Mouse (Mus musculus) intestine, embryonic 15.5 days (tissue): ENCODE data around the gene Arhgap44. TPM values are rescaled to one million over a fixed set of nuclear protein-coding genes. Genes with fewer than 3 reads are reported as not detected.

Experiments
- ATAC-seq: fragments of 200-750 bp; cut with Nextera tagmentation; 2 replicates; pipeline ENCODE4 v1.8.0; 2017; ENCODE audit warnings: moderate TSS enrichment, moderate library complexity
- H3K27ac ChIP-seq: fragments of 300-500 bp; sonication (generic); 2 replicates; pipeline ENCODE4 v1.5.1; 2015; ENCODE audit warnings: mild to moderate bottlenecking, inconsistent platforms
- H3K27me3 ChIP-seq: fragments of 300-500 bp; sonication (generic); replicated peaks from 2 replicates; pipeline ENCODE4 v1.6.1; 2015; ENCODE audit warnings: inconsistent platforms
- H3K36me3 ChIP-seq: fragments of 300-500 bp; sonication (generic); 2 replicates; pipeline ENCODE4 v1.6.1; 2015; ENCODE audit warnings: inconsistent platforms
- H3K4me1 ChIP-seq: fragments of 300-500 bp; sonication (generic); replicated peaks from 2 replicates; pipeline ENCODE4 v1.6.1; 2015; ENCODE audit warnings: inconsistent platforms
- H3K4me2 ChIP-seq: fragments of 300-500 bp; sonication (generic); replicated peaks from 2 replicates; pipeline ENCODE4 v1.6.1; 2015; ENCODE audit warnings: mild to moderate bottlenecking, inconsistent platforms
- H3K4me3 ChIP-seq: fragments of 300-500 bp; sonication (generic); replicated peaks from 2 replicates; pipeline ENCODE4 v1.5.1; 2015; ENCODE audit warnings: inconsistent platforms
- H3K9ac ChIP-seq: fragments of 300-500 bp; sonication (generic); 2 replicates; pipeline ENCODE4 v1.6.1; 2015; ENCODE audit warnings: inconsistent platforms
- H3K9me3 ChIP-seq: fragments of 300-500 bp; sonication (generic); 2 replicates; pipeline ENCODE4 v1.6.1; 2016; ENCODE audit warnings: inconsistent platforms
- WGBS: fragments of 180-500 bp; shearing (Covaris S2); methylation state at CpG from one replicate; pipeline ENCODE4 v1.1.7; 2015; 5-methylcytosine and 5-hydroxymethylcytosine counted together
- polyA plus RNA-seq: library from polyadenylated mRNA; unstranded; fragments of >200 nt; fragmentation: Nextera tagmentation; extraction: Ambion mirVana; gene quantifications from 2 replicates; pipeline ENCODE4 v1.2.1, GENCODE M21; 2015

The Arhgap44 gene
- polyA plus RNA-seq, 1 experiment from 2014 or later: 4.9 TPM

DNA sequence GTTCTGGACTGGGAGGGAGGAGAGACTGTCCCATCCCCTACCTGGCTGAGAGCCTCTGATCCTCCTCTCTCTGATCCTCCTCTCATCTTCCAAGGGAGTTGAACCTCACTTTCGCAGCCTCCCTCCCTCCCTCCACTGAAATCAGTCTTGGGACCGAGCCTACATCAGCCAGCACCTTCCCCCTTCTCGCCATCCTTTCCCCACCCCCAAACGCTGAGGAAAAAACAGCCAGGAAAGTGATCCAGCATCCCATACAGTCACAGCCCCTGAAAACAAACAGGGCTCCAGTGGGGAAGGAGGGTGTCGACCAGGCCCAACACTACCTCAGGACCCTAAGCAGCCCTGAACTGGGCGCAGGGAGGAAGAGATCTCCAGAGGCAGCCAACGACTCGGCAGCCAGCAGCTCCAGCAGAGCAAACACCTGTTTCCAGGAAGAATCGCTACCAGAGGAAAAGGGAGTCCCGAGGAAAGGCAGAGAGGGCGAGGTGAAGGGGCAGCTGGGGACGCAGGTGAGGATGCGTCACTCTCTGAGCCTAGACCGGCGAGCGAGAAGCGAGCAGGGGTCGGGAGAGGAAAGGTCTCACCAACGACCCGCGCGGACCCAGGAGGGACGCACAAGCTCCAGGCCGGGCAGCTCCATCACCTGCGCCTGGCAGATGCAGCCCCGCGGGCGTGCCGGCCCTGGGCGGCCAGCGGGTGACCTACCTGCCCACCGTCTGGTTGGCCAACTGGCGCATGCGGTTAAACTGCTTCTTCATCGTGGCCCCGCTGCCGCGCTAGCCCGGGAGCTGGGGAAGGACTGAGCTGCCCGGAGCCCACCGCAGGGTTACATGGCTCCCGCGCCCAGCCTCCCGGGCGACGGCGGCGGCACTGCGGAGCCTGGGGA lies 637 bp downstream of the Arhgap44 start:
- H3K27me3 ChIP-seq: no peaks in the 10 kb centered on the region
- H3K9me3 ChIP-seq: no peaks in the 10 kb centered on the region
- H3K36me3 ChIP-seq: no peaks in the 10 kb centered on the region
- H3K4me2 ChIP-seq: peak overlapping the region; percentile 98
- WGBS: 3% methylated on average over 49 of the region's 49 CpGs
- no peak overlapping the region for H3K27ac ChIP-seq
- peak; percentile 81 for ATAC-seq
- H3K4me1 ChIP-seq: peaks cover 9% of the 10 kb centered on the region
- H3K4me3 ChIP-seq: peak overlapping the region; percentile 87
- peak overlapping the region; percentile 85 for H3K9ac ChIP-seq

GRCm38 (mm10) chr11:65160991-65161880 lies 1.5 kb downstream of the Arhgap44 start:
- H3K4me2 ChIP-seq: peak overlapping the region; percentile 98
- H3K36me3 ChIP-seq: no peaks in the 10 kb centered on the region
- H3K4me1 ChIP-seq: peaks cover 9% of the 10 kb centered on the region
- 0 out of 2 replicates have a peak overlapping the region, but pooled peaks have one; percentile 87 for H3K4me3 ChIP-seq
- H3K27ac ChIP-seq: no peak overlapping the region
- H3K9me3 ChIP-seq: no peaks in the 10 kb centered on the region
- H3K27me3 ChIP-seq: no peaks in the 10 kb centered on the region
- 56% methylated on average over 7 of the region's 7 CpGs for WGBS
- peak overlapping the region; percentile 85 for H3K9ac ChIP-seq
- no peak for ATAC-seq

DNA sequence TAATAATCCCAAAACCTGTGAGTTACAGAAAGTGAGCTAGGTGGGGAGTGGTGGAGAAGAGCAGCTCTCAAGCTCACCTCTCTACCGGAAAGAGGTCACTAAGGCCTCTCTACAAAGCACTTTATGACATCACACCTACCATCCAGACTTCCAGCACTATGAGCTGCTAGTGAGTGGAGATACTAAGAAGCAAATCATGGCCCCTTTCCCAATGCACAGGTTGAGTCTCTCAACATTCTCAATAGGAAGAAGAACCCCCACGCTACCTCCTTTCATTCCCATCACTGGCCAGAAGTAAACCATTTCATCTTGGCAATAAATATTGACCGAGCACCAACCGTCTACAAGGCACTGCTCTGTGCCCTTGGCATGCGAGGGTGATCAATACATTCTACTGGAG lies 3.0 kb downstream of the Arhgap44 start, which contains the start of gene 1700086D15Rik:
Gene 1700086D15Rik, minus strand, starts transcription at position 101 of the 400 bp plus-strand sequence.
- Histone ChIP-seq H3K27me3 (no peaks in the 10 kb centered on the region), H3K9me3 (no peaks in the 10 kb centered on the region), H3K9ac (no peak within 1 kb of the TSS), H3K4me1 (peaks cover 9% of the 10 kb centered on the region), H3K4me3 (no peak within 1 kb of the TSS), H3K4me2 (no peak within 1 kb of the TSS), H3K27ac (no peak within 1 kb of the TSS), H3K36me3 (no peaks in the 10 kb centered on the region)
- no peak for ATAC-seq
- WGBS: 86% methylated on average over 5 of the region's 5 CpGs

DNA sequence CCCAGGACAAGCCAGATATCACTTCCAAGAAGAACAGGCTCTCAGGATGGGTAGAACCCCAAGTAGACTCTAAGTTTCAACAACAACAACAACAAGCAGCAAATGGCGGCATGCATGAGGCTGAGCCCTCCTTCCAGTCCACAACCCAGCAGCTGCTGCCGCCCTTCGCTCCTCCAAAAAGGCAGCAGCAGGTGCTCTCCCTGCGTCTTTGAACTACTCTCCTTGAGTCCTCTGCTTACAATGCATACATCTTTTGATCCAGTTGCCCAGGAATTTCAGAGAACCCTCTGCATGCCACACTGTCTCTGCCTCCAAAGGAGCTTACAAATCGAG lies 4.1 kb downstream of the Arhgap44 start:
- H3K4me1 ChIP-seq: peaks cover 9% of the 10 kb centered on the region
- H3K4me3 ChIP-seq: no peak overlapping the region
- no peak overlapping the region for H3K27ac ChIP-seq
- no peaks in the 10 kb centered on the region for H3K36me3 ChIP-seq
- 95% methylated on average over 5 of the region's 5 CpGs for WGBS
- no peak for ATAC-seq
- H3K27me3 ChIP-seq: no peaks in the 10 kb centered on the region
- H3K9me3 ChIP-seq: no peaks in the 10 kb centered on the region
- H3K9ac ChIP-seq: no peak overlapping the region
- no peak overlapping the region for H3K4me2 ChIP-seq

GRCm38 (mm10) chr11:65157966-65158657 lies 4.6 kb downstream of the Arhgap44 start:
- ATAC-seq: no peak
- Histone ChIP-seq H3K36me3 (no peaks in the 10 kb centered on the region), H3K27ac (no peak overlapping the region), H3K9ac (no peak overlapping the region), H3K27me3 (no peaks in the 10 kb centered on the region), H3K4me3 (no peak overlapping the region), H3K9me3 (no peaks in the 10 kb centered on the region), H3K4me1 (peaks cover 9% of the 10 kb centered on the region), H3K4me2 (no peak overlapping the region)
- WGBS: 92% methylated on average over 20 of the region's 20 CpGs

DNA sequence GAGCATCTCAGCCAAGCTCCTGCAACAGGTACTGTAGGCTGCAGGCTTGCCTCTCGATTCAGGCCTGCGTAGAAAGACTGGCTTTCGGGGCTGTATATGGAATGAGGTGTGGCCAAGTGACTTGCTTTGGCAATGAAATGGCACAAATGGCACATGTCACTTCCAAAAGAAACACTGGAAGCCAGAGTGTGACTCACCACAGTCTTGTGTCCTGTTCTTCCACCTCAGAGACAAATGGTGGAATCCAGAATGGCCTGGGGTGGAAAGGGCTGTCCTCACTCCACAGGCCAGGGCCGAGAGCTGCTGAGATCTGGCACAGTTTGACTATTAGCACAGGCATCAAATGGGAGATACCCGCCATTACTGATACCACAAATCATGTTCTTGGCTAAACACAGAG lies 9.8 kb downstream of the Arhgap44 start:
- Histone ChIP-seq H3K4me2 (no peak overlapping the region), H3K9me3 (no peaks in the 10 kb centered on the region), H3K4me3 (no peak overlapping the region), H3K4me1 (no peaks in the 10 kb centered on the region), H3K27me3 (no peaks in the 10 kb centered on the region), H3K27ac (no peak overlapping the region), H3K36me3 (no peaks in the 10 kb centered on the region), H3K9ac (no peak overlapping the region)
- WGBS: 85% methylated on average over 5 of the region's 5 CpGs
- no peak for ATAC-seq

- no peaks in the 10 kb centered on the region for H3K4me1 ChIP-seq
- no peak overlapping the region for H3K9ac ChIP-seq
- no peak overlapping the region for H3K4me3 ChIP-seq
- ATAC-seq: no peak
- no peak overlapping the region for H3K27ac ChIP-seq
- H3K36me3 ChIP-seq: no peaks in the 10 kb centered on the region
- H3K9me3 ChIP-seq: no peaks in the 10 kb centered on the region
- no peaks in the 10 kb centered on the region for H3K27me3 ChIP-seq
- no peak overlapping the region for H3K4me2 ChIP-seq
- WGBS: 77% methylated on average over 7 of the region's 7 CpGs
These were observed 14.3 kb downstream of the Arhgap44 start for GRCm38 (mm10) chr11:65148441-65148840.

DNA sequence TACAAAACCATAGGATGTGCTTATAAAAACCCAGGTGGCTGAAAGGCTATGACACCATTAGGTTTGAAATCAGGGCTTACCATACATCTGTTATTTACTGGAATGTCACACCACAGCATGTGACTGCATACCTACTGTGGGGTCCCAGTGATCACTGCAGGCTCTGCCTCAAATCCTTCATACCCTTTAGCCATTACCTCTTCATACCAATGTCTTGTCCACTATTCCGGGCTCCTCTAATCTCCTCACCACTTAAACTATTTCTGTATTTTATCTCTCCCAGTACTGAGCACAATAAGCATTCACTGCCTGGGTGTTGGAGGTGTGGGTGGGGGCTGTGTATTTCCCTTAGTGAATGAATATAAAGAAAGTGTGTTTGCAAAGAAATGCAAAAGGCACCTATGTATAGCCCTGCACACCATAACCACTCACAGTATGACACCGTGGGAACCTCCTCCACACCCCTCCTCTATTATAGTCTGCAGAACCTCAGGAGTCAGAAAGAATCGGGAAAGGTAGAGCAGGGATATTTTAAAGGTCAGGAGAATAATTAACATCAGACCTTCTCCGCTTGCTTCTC lies 19.8 kb downstream of the Arhgap44 start:
- Histone ChIP-seq H3K4me1 (no peaks in the 10 kb centered on the region), H3K9me3 (no peaks in the 10 kb centered on the region), H3K9ac (no peak overlapping the region), H3K4me2 (no peak overlapping the region), H3K4me3 (no peak overlapping the region), H3K36me3 (no peaks in the 10 kb centered on the region), H3K27me3 (no peaks in the 10 kb centered on the region), H3K27ac (no peak overlapping the region)
- ATAC-seq: no peak
- 61% methylated on average over 4 of the region's 4 CpGs for WGBS

GRCm38 (mm10) chr11:65139030-65139429 lies 23.7 kb downstream of the Arhgap44 start:
- Histone ChIP-seq H3K27ac (no peak overlapping the region), H3K27me3 (no peaks in the 10 kb centered on the region), H3K4me1 (no peaks in the 10 kb centered on the region), H3K36me3 (no peaks in the 10 kb centered on the region), H3K4me2 (no peak overlapping the region), H3K9ac (no peak overlapping the region), H3K4me3 (no peak overlapping the region), H3K9me3 (no peaks in the 10 kb centered on the region)
- WGBS: 86% methylated on average over 3 of the region's 3 CpGs
- ATAC-seq: no peak

GRCm38 (mm10) chr11:65137145-65137652 lies 25.6 kb downstream of the Arhgap44 start:
- H3K9me3 ChIP-seq: no peaks in the 10 kb centered on the region
- H3K4me1 ChIP-seq: no peaks in the 10 kb centered on the region
- no peaks in the 10 kb centered on the region for H3K27me3 ChIP-seq
- ATAC-seq: no peak
- H3K9ac ChIP-seq: no peak overlapping the region
- no peak overlapping the region for H3K4me2 ChIP-seq
- no peaks in the 10 kb centered on the region for H3K36me3 ChIP-seq
- no peak overlapping the region for H3K27ac ChIP-seq
- 62% methylated on average over 2 of the region's 2 CpGs for WGBS
- H3K4me3 ChIP-seq: no peak overlapping the region

DNA sequence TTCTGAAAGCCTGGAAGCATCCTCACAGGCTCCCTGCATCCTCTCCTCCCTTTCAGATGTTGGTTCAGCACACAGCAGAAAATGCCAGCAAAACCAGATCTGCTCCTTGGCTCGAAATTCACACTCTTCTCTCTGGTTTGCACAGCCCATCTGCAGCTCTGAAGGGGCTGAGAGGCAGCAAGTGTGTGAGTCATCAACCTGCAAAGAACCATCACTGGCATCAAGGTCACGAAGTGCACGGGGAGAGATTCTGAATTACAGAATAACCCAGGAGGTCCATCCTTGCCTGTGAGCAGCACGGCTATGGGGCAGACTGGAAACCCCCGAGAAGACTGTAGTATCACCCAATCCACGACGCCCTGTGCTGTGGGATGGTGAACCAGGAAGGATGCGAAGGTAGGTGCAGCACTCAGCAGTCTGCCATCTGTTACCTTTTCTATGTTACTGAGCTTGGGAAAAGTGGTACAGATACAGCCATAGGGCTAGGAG lies 27.5 kb downstream of the Arhgap44 start:
- no peaks in the 10 kb centered on the region for H3K4me1 ChIP-seq
- no peak overlapping the region for H3K4me3 ChIP-seq
- no peak for ATAC-seq
- no peak overlapping the region for H3K4me2 ChIP-seq
- H3K27ac ChIP-seq: no peak overlapping the region
- H3K9ac ChIP-seq: no peak overlapping the region
- whole genome bisulfite sequencing: 84% methylated on average over 8 of the region's 8 CpGs
- no peaks in the 10 kb centered on the region for H3K36me3 ChIP-seq
- H3K27me3 ChIP-seq: no peaks in the 10 kb centered on the region
- H3K9me3 ChIP-seq: no peaks in the 10 kb centered on the region
